Mouse (Mus musculus): ENCODE results near the gene Ralgds. TPM values are rescaled to one million over a fixed set of nuclear protein-coding genes. Genes with fewer than 3 reads are reported as not detected.

Gene Ralgds
- polyA plus RNA-seq (2015; fragmentation: Nextera tagmentation; extraction: Ambion mirVana), result 17.2 and 17.5 TPM in 2 replicates

GRCm38 (mm10) chr2:28512798-28513401 is at the start of gene Ralgds:
Gene Ralgds, plus strand, starts transcription at chr2:28513125.

GRCm38 (mm10) chr2:28465836-28466518 is 46.9 kb upstream of the Ralgds start, which contains the start of gene 1700007K13Rik:
Gene 1700007K13Rik, minus strand, starts transcription at chr2:28466332.

GRCm38 (mm10) chr2:28467860-28468485 is 45.0 kb upstream of the Ralgds start, which contains the start of gene Mrps2:
Gene Mrps2, plus strand, starts transcription at chr2:28468066.

GRCm38 (mm10) chr2:28496671-28497070 is 16.3 kb upstream of the Ralgds start, which contains the start of gene Gbgt1:
Gene Gbgt1, plus strand, starts transcription at chr2:28496891.

GRCm38 (mm10) chr2:28505795-28506194 is 7.1 kb upstream of the Ralgds start, which contains the start of gene Gm10134:
Gene Gm10134, plus strand, starts transcription at chr2:28506095.

GRCm38 (mm10) chr2:28563303-28563702 is 50.4 kb downstream of the Ralgds start, which contains the start of gene Cel:
Gene Cel, minus strand, starts transcription at chr2:28563403.

GRCm38 (mm10) chr2:28583651-28584050 is 70.7 kb downstream of the Ralgds start, which contains the start of gene Gtf3c5:
Gene Gtf3c5, minus strand, starts transcription at chr2:28583751.

Other genes with a start within 250 kb of the Ralgds start
- gene Ppp1r26, start 66.3 kb upstream of the Ralgds start, polyA plus RNA-seq (2015; fragmentation: Nextera tagmentation; extraction: Ambion mirVana), result 1.2 and 1.7 TPM in 2 replicates
- 1.4 and 2.5 TPM in 2 replicates for gene 1700007K13Rik, start 46.8 kb upstream of the Ralgds start, polyA plus RNA-seq (2015; fragmentation: Nextera tagmentation; extraction: Ambion mirVana)
- 24.6 and 29.0 TPM in 2 replicates for gene Mrps2, start 45.1 kb upstream of the Ralgds start, polyA plus RNA-seq (2015; fragmentation: Nextera tagmentation; extraction: Ambion mirVana)
- gene Gbgt1, start 16.2 kb upstream of the Ralgds start, polyA plus RNA-seq (2015; fragmentation: Nextera tagmentation; extraction: Ambion mirVana), result 0.83 and 0.93 TPM in 2 replicates
- 5.1 and 7.8 TPM in 2 replicates for gene Gm10134, start 7.0 kb upstream of the Ralgds start, polyA plus RNA-seq (2015; fragmentation: Nextera tagmentation; extraction: Ambion mirVana)
- not detected in 2 replicates for gene Cel, start 50.3 kb downstream of the Ralgds start, polyA plus RNA-seq (2015; fragmentation: Nextera tagmentation; extraction: Ambion mirVana)
- gene Gtf3c5, start 70.6 kb downstream of the Ralgds start, polyA plus RNA-seq (2015; fragmentation: Nextera tagmentation; extraction: Ambion mirVana), result 15.5 and 16.0 TPM in 2 replicates
- gene Gfi1b, start 108.9 kb downstream of the Ralgds start, polyA plus RNA-seq (2015; fragmentation: Nextera tagmentation; extraction: Ambion mirVana), result 0.21 TPM in 1 of 2 replicates, not detected in the other
- gene Tsc1, start 128.1 kb downstream of the Ralgds start, polyA plus RNA-seq (2015; fragmentation: Nextera tagmentation; extraction: Ambion mirVana), result 6.6 and 7.1 TPM in 2 replicates
- 1.7 and 1.9 TPM in 2 replicates for gene Spaca9, start 186.6 kb downstream of the Ralgds start, polyA plus RNA-seq (2015; fragmentation: Nextera tagmentation; extraction: Ambion mirVana)
- 0.33 and 0.47 TPM in 2 replicates for gene Ak8, start 187.0 kb downstream of the Ralgds start, polyA plus RNA-seq (2015; fragmentation: Nextera tagmentation; extraction: Ambion mirVana)